Mouse (Mus musculus) cerebellum, adult 2 months (tissue): ENCODE results near the gene Olfr122.

Source experiments
- CTCF ChIP-seq: fragments of 200-500 bp; IDR thresholded peaks from 2 replicates; pipeline ENCODE4 v1.5.1; 2011; ENCODE audit warnings: low read depth, mild to moderate bottlenecking, control low read depth, low read length, moderate library complexity, borderline replicate concordance; ENCODE audit not compliant: insufficient read depth
- POLR2A ChIP-seq: fragments of 200-500 bp; IDR thresholded peaks from 2 replicates; pipeline ENCODE4 v1.6.1; 2011; ENCODE audit warnings: low read length, control low read depth, borderline replicate concordance; ENCODE audit not compliant: insufficient read depth

DNA sequence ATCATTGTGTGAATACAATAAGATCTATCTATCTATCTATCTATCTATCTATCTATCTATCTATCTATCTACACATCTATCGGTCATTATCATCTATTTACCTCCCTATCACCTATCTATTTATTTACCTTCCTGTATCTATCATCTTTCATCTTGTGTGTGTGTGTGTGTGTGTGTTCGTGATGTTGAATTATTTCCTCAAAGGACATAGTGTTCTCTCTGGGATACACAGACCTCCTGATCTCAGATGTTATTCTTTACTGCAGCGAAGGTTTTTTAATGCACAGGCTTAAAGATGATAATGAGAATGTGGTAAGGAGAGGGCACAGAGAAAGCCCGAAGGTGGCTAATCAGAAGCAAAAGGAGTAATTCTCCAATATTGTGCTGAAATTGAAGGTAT, at the start of gene Olfr122:
- TF ChIP-seq POLR2A (no peak), CTCF (no peak)
